7 mouse cellular contexts compared by ENCODE assay signal in the genomic region with DNA sequence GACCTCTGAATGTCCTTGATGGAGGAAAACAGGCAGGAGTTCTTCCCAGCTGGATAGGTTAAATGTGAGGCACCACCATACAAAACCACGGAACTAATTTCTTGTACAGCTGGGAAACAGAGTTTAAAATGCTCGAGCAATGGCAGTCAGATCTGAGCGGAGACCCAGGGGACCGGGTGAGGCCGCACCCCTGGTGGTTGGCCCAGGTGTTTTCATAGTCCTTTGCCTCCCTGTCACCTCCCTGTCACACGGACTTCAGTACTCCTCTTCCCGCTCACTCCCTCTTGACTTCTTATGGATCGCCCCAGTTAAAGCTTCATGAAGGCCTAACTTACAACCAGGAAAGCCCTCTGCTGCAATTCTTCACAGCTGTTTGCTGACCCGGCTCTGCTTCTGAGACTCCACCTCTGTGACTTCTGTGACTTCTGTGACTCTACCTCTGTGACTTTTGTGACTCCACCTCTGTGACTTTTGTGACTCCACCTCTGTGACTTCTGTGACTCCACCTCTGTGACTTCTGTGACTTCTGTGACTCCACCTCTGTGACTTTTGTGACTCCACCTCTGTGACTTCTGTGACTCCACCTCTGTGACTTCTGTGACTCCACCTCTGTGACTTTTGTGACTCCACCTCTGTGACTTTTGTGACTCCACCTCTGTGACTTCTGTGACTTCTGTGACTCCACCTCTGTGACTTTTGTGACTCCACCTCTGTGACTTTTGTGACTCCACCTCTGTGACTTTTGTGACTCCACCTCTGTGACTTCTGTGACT.
DNase-seq lines count a peak whose midpoint lies in the region; ATAC-seq and TF ChIP-seq lines count a peak whose summit lies in the region.
"Not testable (repeated sequence)": the region's sequence is repeated elsewhere in the genome, so short reads cannot be mapped to it uniquely, and the experiment has no call there.

No protein-coding gene starts in this region.

- H3K36me3 ChIP-seq in heart, postnatal 0 days (replicated peaks; ENCODE audit: control insufficient read depth, insufficient read depth, low read length); liver, embryonic 15.5 days (replicated peaks): not testable (repeated sequence)

- TF ChIP-seq POLR2A in bone marrow, adult 2 months (IDR thresholded peaks at IDR 0.05; ENCODE audit: borderline replicate concordance, control insufficient read depth, low read depth, low read length) = not testable (repeated sequence)

- TF ChIP-seq EP300 in heart, postnatal 0 days (IDR thresholded peaks at IDR 0.05; ENCODE audit: low read depth) = not testable (repeated sequence)

- not testable (repeated sequence) for H3K27me3 ChIP-seq in heart, postnatal 0 days (ENCODE audit: control insufficient read depth, insufficient read depth, low read length); liver, embryonic 15.5 days

- not testable (repeated sequence) for ATAC-seq in heart, postnatal 0 days (ENCODE audit: insufficient read depth, low read depth); liver, embryonic 15.5 days (ENCODE audit: insufficient read depth)

- H3K9me3 ChIP-seq in heart, postnatal 0 days (replicated peaks; ENCODE audit: control insufficient read depth, low read length); liver, embryonic 15.5 days (replicated peaks): not testable (repeated sequence)

- H3K4me1 ChIP-seq in bone marrow, adult 2 months (ENCODE audit: control insufficient read depth, insufficient read depth, low read length); heart, postnatal 0 days (ENCODE audit: control insufficient read depth, insufficient read depth); liver, embryonic 15.5 days (replicated peaks): not testable (repeated sequence)

- H3K9ac ChIP-seq in heart, postnatal 0 days (replicated peaks; ENCODE audit: low read depth, low read length); liver, embryonic 15.5 days: not testable (repeated sequence)

- peak overlapping the region; percentile 57 for H3K4me3 ChIP-seq in bone marrow, adult 2 months (replicated peaks; ENCODE audit: control insufficient read depth, low read depth, low read length)
- H3K4me3 ChIP-seq in heart, postnatal 0 days (ENCODE audit: low read depth, low read length); liver, embryonic 15.5 days (replicated peaks): not testable (repeated sequence)

- DNase-seq in ES-CJ7 (ENCODE audit: low read depth, low spot score) = peak; percentile 14
- DNase-seq in heart, adult 11 months = peak; percentile 90
- not testable (repeated sequence) for DNase-seq in heart, postnatal 0 days (ENCODE audit: low spot score)
- DNase-seq in spleen, adult 12 weeks (ENCODE audit: low spot score) = peak; percentile 39
- peak; percentile 31 for DNase-seq in thymus, postnatal 0 days (ENCODE audit: low spot score)

- H3K4me2 ChIP-seq in heart, postnatal 0 days (ENCODE audit: low read depth, low read length) = peak overlapping the region; percentile 26; the same call in 1 of the 2 replicates
- H3K4me2 ChIP-seq in liver, embryonic 15.5 days = peak overlapping the region; percentile 4; the same call in 1 of the 2 replicates

- not testable (repeated sequence) for TF ChIP-seq CTCF in bone marrow, adult 2 months (IDR thresholded peaks at IDR 0.05; ENCODE audit: control insufficient read depth, insufficient read depth, low read length); heart, postnatal 0 days (IDR thresholded peaks at IDR 0.05; ENCODE audit: low read depth)

- H3K27ac ChIP-seq in bone marrow, adult 2 months (ENCODE audit: control insufficient read depth, insufficient read depth, low read depth, low read length, poor library complexity) = peak overlapping the region; percentile 70
- peak overlapping the region; percentile 70 for H3K27ac ChIP-seq in heart, postnatal 0 days (ENCODE audit: low read depth)
- H3K27ac ChIP-seq in liver, embryonic 15.5 days (replicated peaks) = not testable (repeated sequence)

- whole genome bisulfite sequencing in bone marrow, adult 2 months = 76% methylated on average over 9 of the region's 9 CpGs
- WGBS in heart, postnatal 0 days = 72% methylated on average over 9 of the region's 9 CpGs
- WGBS in liver, embryonic 15.5 days (ENCODE audit: insufficient replicate concordance) = 69% methylated on average over 9 of the region's 9 CpGs
